ENCODE assay signal across 9 mouse cellular contexts in the genomic region with DNA sequence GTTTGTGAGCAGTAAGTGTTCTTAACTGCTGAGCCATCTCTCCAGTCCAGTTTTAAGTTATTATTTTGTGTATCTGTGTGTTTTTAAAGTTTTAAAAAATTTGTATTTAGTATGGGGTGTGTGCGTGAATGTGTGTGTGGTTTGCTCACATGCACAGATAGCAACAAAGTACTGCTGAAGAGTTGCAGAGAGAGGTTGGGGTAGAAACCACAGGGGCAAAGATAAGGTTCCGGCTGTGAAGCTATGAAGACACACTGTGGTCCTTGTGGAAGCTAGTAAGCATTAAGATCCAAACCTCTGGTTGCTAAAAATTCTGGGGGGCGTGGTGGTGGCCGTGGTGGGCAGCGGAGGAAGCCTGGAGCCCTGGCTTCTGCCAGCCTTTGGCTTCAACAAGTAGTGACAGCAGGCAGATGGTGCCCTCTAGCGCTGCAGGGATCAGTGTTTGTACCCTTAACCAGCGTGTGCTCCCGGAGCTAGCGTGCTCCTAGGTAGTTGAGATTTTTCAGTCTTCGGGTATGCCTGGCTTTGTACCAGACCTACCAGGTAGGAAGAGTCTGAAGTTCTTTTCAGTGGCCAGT. TPM values are rescaled to one million over a fixed set of nuclear protein-coding genes. Genes with fewer than 3 reads are reported as not detected.
DNase-seq lines count a peak whose midpoint lies in the region; ATAC-seq and TF ChIP-seq lines count a peak whose summit lies in the region.
"Had no signal": no experiment of that assay in that cellular context is flagged by ENCODE, and none has a peak within 500 bp of the region (broad histone marks: within the 10 kb centered on the region; RNA-seq: fewer than 3 reads in every experiment).

No protein-coding gene starts in this region.

- ATAC-seq in hematopoietic stem cell, adult 5-6 weeks (replicated peaks in 1 of 2; ENCODE audit: insufficient read depth in 1 of 2, low FRiP score in 2 of 2, low TSS enrichment in 1 of 2, low read depth in 1 of 2, poor library complexity in 2 of 2, severe bottlenecking in 2 of 2): peak; percentile 53 to 65

- no peaks in the 10 kb centered on the region for H3K9me3 ChIP-seq in forebrain, embryonic 10.5 days
- H3K9me3 ChIP-seq: G1E had no signal

- TF ChIP-seq CTCF in bone marrow macrophage, adult 2 months (IDR thresholded peaks at IDR 0.05; ENCODE audit: low read depth, low read length): 0 out of 2 replicates have a peak, but pooled peaks have one; percentile 8

- no peak for TF ChIP-seq POLR2A in bone marrow macrophage, adult 2 months (IDR thresholded peaks at IDR 0.05; ENCODE audit: borderline replicate concordance, low read depth, low read length)

- peaks cover 11% of the 10 kb centered on the region; the same call in 1 of the 2 replicates for H3K4me1 ChIP-seq in bone marrow macrophage, adult 2 months (ENCODE audit: control insufficient read depth, insufficient read depth, low read length)
- H3K4me1 ChIP-seq in forebrain, embryonic 10.5 days: peaks cover 10% of the 10 kb centered on the region

- H3K4me3 ChIP-seq in bone marrow macrophage, adult 2 months (ENCODE audit: insufficient read depth, low read length): no peak overlapping the region
- no peak overlapping the region for H3K4me3 ChIP-seq in forebrain, embryonic 10.5 days

- 66% methylated on average over 10 of the region's 10 CpGs for WGBS in forebrain, embryonic 10.5 days

- no peaks in the 10 kb centered on the region for H3K27me3 ChIP-seq in splenic B cell, adult 2 months (ENCODE audit: control insufficient read depth, insufficient read depth, low read length, poor library complexity, severe bottlenecking)
- H3K27me3 ChIP-seq in forebrain, embryonic 10.5 days (ENCODE audit: poor library complexity, severe bottlenecking): no peaks in the 10 kb centered on the region

- H3K36me3 ChIP-seq in splenic B cell, adult 2 months (ENCODE audit: control insufficient read depth, insufficient read depth, low read length, poor library complexity, severe bottlenecking): 0 out of 2 replicates have a peak, but pooled peaks cover 3% of the 10 kb centered on the region
- peaks cover 17% of the 10 kb centered on the region for H3K36me3 ChIP-seq in forebrain, embryonic 10.5 days (replicated peaks)

- no peak overlapping the region for H3K27ac ChIP-seq in bone marrow macrophage, adult 2 months (ENCODE audit: insufficient read depth, low read depth, low read length)
- H3K27ac ChIP-seq in forebrain, embryonic 10.5 days: no peak overlapping the region

- DNase-seq in embryo, embryonic 10 days (ENCODE audit: low spot score): peak; percentile 38
- no peak for DNase-seq in embryo, embryonic 9.5 days (ENCODE audit: extremely low spot score)
- peak; percentile 92 for DNase-seq in 416B (ENCODE audit: low read depth)
- DNase-seq in lung, postnatal 14 days: peak; percentile 60
- peak; percentile 73 for DNase-seq in splenic B cell, adult 2 months (ENCODE audit: low read depth, low spot score)
- no peak for DNase-seq in forebrain, embryonic 10.5 days (ENCODE audit: extremely low spot score, low spot score)

RNA-seq across cellular contexts. Expression of gene Aacs, which starts 13.7 kb away (rescaled TPM):
- polyA plus RNA-seq in bone marrow macrophage, adult 2 months (2012; ENCODE audit: insufficient read depth, insufficient read length, missing spikeins): 10.3 and 19.0 TPM in 2 replicates
- 8.1 and 15.9 TPM in 2 replicates for total RNA-seq in hematopoietic stem cell, adult 5-6 weeks (2017)
- 58.5 and 58.6 TPM in 2 replicates for polyA plus RNA-seq in forebrain, embryonic 10.5 days (2016; fragmentation: Nextera tagmentation; extraction: Ambion mirVana)

RNA-seq across cellular contexts. Expression of gene Bri3bp, which starts 20.6 kb away (rescaled TPM):
- 11.6 and 11.8 TPM in 2 replicates for polyA plus RNA-seq in bone marrow macrophage, adult 2 months (2012; ENCODE audit: insufficient read depth, insufficient read length, missing spikeins)
- total RNA-seq in hematopoietic stem cell, adult 5-6 weeks (2017): 23.0 and 25.6 TPM in 2 replicates
- 56.5 and 57.6 TPM in 2 replicates for polyA plus RNA-seq in forebrain, embryonic 10.5 days (2016; fragmentation: Nextera tagmentation; extraction: Ambion mirVana)

RNA-seq across cellular contexts. Expression of gene Dhx37, which starts 28.0 kb away (rescaled TPM):
- 13.1 and 18.4 TPM in 2 replicates for polyA plus RNA-seq in bone marrow macrophage, adult 2 months (2012; ENCODE audit: insufficient read depth, insufficient read length, missing spikeins)
- total RNA-seq in hematopoietic stem cell, adult 5-6 weeks (2017): 65.8 and 87.1 TPM in 2 replicates
- 21.4 and 22.2 TPM in 2 replicates for polyA plus RNA-seq in forebrain, embryonic 10.5 days (2016; fragmentation: Nextera tagmentation; extraction: Ambion mirVana)

Comparison
In these comparisons a context has a peak if more than half of its experiments do, and no peak if none do; other contexts are left out.
1. DNase-seq: peak in embryo, embryonic 10 days (single experiment), 416B (single experiment), lung, postnatal 14 days (single experiment) and splenic B cell, adult 2 months (single experiment); none in embryo, embryonic 9.5 days (single experiment) and forebrain, embryonic 10.5 days (single experiment).